26 mouse cellular contexts compared by ENCODE assay signal in genomic region chr5:134848981-134849380, GRCm38 (mm10). TPM values are rescaled to one million over a fixed set of nuclear protein-coding genes. Genes with fewer than 3 reads are reported as not detected.
DNase-seq lines count a peak whose midpoint lies in the region; TF ChIP-seq lines count a peak whose summit lies in the region.
"Had no signal": no experiment of that assay in that cellular context is flagged by ENCODE, and none has a peak within 500 bp of the region (broad histone marks: within the 10 kb centered on the region; RNA-seq: fewer than 3 reads in every experiment).

No protein-coding gene starts in this region.

- DNase-seq in cerebellum, postnatal 14 days: peak; percentile 25 to 31
- no peak for DNase-seq in cerebellum, adult 2 months
- peak; percentile 24 for DNase-seq in left cerebral cortex, postnatal 4 days
- DNase-seq in left cerebral cortex, postnatal 14 days (ENCODE audit: low spot score in 2 of 2): no peak
- DNase-seq: adrenal gland, adult 2 months; adrenal gland, postnatal 10 days; adrenal gland, postnatal 25 days; cerebellum, adult 11 months; cerebellum, adult 18-20 months; cerebellum, adult 9-10 months; cerebellum, postnatal 36 days; embryo, embryonic 11 days had no signal

- H3K27me3 ChIP-seq in cerebellum, adult 2 months (ENCODE audit: control insufficient read depth, insufficient read depth, low read length): no peaks in the 10 kb centered on the region; the same call in 1 of the 2 replicates
- H3K27me3 ChIP-seq: embryonic facial prominence, embryonic 12.5 days; forebrain, embryonic 12.5 days had no signal

- intact Hi-C loops in left cerebral cortex, postnatal 4 days (cut with DNase I): no loop called here
- intact Hi-C loops in left cerebral cortex, postnatal 14 days (cut with DNase I): no loop called here

- no peak overlapping the region for H3K4me3 ChIP-seq in cerebellum, adult 2 months (replicated peaks; ENCODE audit: insufficient read depth, low read depth, low read length)
- H3K4me3 ChIP-seq: embryonic facial prominence, embryonic 12.5 days; erythroblast, embryonic 14.5 days; forebrain, embryonic 10.5 days; forebrain, embryonic 12.5 days had no signal

- no peak overlapping the region for H3K27ac ChIP-seq in cerebellum, adult 2 months (ENCODE audit: insufficient read depth, low read length)
- H3K27ac ChIP-seq: embryonic facial prominence, embryonic 12.5 days; forebrain, embryonic 10.5 days; forebrain, embryonic 12.5 days had no signal

- 40% methylated on average over 9 of the region's 9 CpGs for WGBS in cerebellum, adult 2 months

- H3K4me1 ChIP-seq in cerebellum, adult 2 months (ENCODE audit: control insufficient read depth, insufficient read depth, low read length): no peaks in the 10 kb centered on the region
- H3K4me1 ChIP-seq: forebrain, embryonic 12.5 days had no signal

- no peak for TF ChIP-seq CTCF in cerebellum, adult 2 months (IDR thresholded peaks at IDR 0.05; ENCODE audit: borderline replicate concordance, insufficient read depth, low read depth, low read length)

- no peak for TF ChIP-seq POLR2A in cerebellum, adult 2 months (IDR thresholded peaks at IDR 0.05; ENCODE audit: borderline replicate concordance, insufficient read depth, low read length)

RNA-seq across cellular contexts. Expression of gene Tmem270, which starts 57.6 kb away (rescaled TPM):
- not detected in 2 replicates for polyA plus RNA-seq in cerebellum, adult 2 months (2012; rRNA removed)
- not detected for total RNA-seq in left cerebral cortex, postnatal 4 days (2021)
- not detected for total RNA-seq in left cerebral cortex, postnatal 14 days (2021)
- total RNA-seq: adrenal gland, adult 2 months; adrenal gland, postnatal 10 days; adrenal gland, postnatal 25 days; adrenal gland, postnatal 4 days; common myeloid progenitor, adult 5-6 weeks; ES-E14; MEL had no signal
- polyA plus RNA-seq: adrenal gland, adult 2 months; brain, embryonic 14.5 days; C2C12; embryonic facial prominence, embryonic 12.5 days; embryonic facial prominence, embryonic 14.5 days; forebrain, embryonic 10.5 days; forebrain, embryonic 12.5 days; forebrain, embryonic 14.5 days; forebrain, embryonic 16.5 days; frontal cortex, adult 2 months had no signal

Comparison
In these comparisons a context has a peak if more than half of its experiments do, and no peak if none do; other contexts are left out.
1. DNase-seq: peak in cerebellum, postnatal 14 days (2 of 2) and left cerebral cortex, postnatal 4 days (single experiment); none in cerebellum, adult 2 months (0 of 2) and left cerebral cortex, postnatal 14 days (0 of 2).